Mouse (Mus musculus): ENCODE results near the gene Gm42517.

Gene Gm42517

GRCm38 (mm10) chr5:108349511-108350148 is 18.1 kb downstream of the Gm42517 start:
- no peak for DNase-seq (ENCODE audit: low spot score in 2 of 2)

GRCm38 (mm10) chr5:108347843-108348242 is 19.9 kb downstream of the Gm42517 start:
- DNase-seq (ENCODE audit: low spot score in 2 of 2): no peak

GRCm38 (mm10) chr5:108345313-108346071 is 22.2 kb downstream of the Gm42517 start:
- DNase-seq (ENCODE audit: low spot score in 2 of 2): no peak

DNA sequence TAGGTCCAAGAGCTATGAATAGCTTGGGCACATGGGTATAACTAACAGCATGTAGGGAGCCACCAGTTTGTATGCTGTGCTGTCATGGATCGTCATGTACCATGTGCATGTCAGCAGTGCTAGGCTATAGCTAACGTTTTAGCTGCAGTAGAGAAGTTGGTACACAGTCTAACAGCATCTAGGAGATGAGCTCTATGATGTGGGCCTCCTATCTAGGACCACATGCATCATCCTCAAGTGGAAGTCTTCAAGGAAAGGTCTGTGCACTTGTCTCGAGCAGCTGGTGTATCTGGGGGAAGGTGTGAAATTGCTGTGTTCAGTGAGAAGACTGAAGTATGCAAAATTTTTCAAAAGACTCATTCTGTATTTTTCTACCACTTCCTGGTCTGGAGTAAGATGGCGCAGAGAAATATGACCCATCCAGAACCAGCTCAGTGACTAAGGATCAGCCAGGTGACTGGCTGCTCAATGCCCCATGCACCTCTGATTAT is 24.0 kb downstream of the Gm42517 start:
- DNase-seq (ENCODE audit: low spot score in 2 of 2): no peak

DNA sequence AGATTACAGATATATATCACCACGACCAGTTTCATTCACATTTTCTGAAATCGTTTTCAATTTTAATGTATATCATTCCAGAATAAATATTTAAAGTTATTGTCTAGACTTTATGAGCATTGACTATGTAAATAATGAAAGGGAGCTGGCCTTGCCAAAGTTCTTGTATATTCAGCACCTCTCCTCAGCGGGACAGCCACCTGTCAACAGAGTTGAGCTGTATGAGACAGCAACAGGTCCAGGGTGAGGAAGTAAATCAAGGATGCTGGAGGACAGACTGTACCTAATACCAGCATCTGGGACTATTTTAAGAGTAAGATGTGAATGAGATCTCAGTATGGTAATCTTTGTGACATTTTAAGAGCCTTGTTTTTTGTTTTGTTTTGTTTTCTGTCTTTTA is 29.7 kb downstream of the Gm42517 start:
- DNase-seq (ENCODE audit: low spot score in 2 of 2): no peak

DNA sequence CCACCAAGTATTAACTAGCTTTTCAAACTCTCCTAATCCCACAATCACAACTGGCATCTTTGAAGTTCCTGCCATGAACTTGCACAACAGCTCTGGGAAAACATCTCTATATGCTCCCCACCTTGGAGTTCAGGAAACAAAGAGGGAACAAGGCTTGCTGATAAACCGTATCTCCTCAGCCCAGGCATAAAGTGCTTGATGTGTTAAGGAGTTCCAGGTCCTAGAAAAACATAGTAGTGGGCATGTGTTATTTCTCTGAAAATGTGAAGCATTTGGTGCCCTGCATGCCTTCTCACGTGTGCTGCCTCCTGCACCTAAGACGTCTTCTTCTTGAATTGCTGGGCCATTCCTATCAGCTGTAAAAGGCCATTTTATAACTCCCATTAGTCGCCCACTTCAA is 30.3 kb downstream of the Gm42517 start:
- no peak for DNase-seq (ENCODE audit: low spot score in 2 of 2)

- DNase-seq (ENCODE audit: low spot score in 2 of 2): no peak
Measured at GRCm38 (mm10) chr5:108331051-108331450, 36.7 kb downstream of the Gm42517 start.

All from cerebellum, postnatal 4 days (tissue).